Comparison of ENCODE assay signal across 22 mouse cellular contexts in genomic region chr17:32195725-32196124, GRCm38 (mm10). TPM values are rescaled to one million over a fixed set of nuclear protein-coding genes. Genes with fewer than 3 reads are reported as not detected.
"Had no signal": no experiment of that assay in that cellular context is flagged by ENCODE, and none has a peak within 500 bp of the region (broad histone marks: within the 10 kb centered on the region; RNA-seq: fewer than 3 reads in every experiment).

No protein-coding gene starts in this region.

- H3K9me3 ChIP-seq: limb, embryonic 12.5 days; limb, embryonic 15.5 days had no signal

- H3K27ac ChIP-seq: kidney, postnatal 0 days; limb, embryonic 12.5 days; limb, embryonic 15.5 days; liver, embryonic 14.5 days; macrophage; stomach, postnatal 0 days had no signal

- ATAC-seq: liver, postnatal 0 days; lung, postnatal 0 days had no signal

- H3K4me3 ChIP-seq: limb, embryonic 12.5 days; limb, embryonic 15.5 days had no signal

- H3K4me2 ChIP-seq: limb, embryonic 12.5 days; limb, embryonic 15.5 days; liver, embryonic 11.5 days; lung, embryonic 14.5 days; midbrain, embryonic 11.5 days had no signal

- DNase-seq: kidney, adult 9 months; kidney, postnatal 25 days; layer of hippocampus, postnatal 36 days; left cerebral cortex, postnatal 4 days; liver, postnatal 0 days; lung, embryonic 14.5 days; midbrain, embryonic 14.5 days; right cerebral cortex, adult 18-20 months; right cerebral cortex, postnatal 14 days; right cerebral cortex, postnatal 4 days; thymus, postnatal 25 days had no signal

- H3K27me3 ChIP-seq: limb, embryonic 12.5 days; limb, embryonic 15.5 days had no signal

- H3K9ac ChIP-seq: limb, embryonic 12.5 days; limb, embryonic 15.5 days; liver, embryonic 14.5 days; liver, postnatal 0 days; lung, embryonic 14.5 days had no signal

- H3K4me1 ChIP-seq: limb, embryonic 12.5 days; limb, embryonic 15.5 days had no signal

RNA-seq across cellular contexts. Expression of gene Ephx3, which starts 6.4 kb away (rescaled TPM):
- total RNA-seq: megakaryocyte-erythroid progenitor cell, adult 5-6 weeks had no signal
- polyA plus RNA-seq: limb, embryonic 12.5 days; liver, embryonic 11.5 days; liver, postnatal 0 days; macrophage; midbrain, embryonic 14.5 days; neural tube, embryonic 11.5 days had no signal

RNA-seq across cellular contexts. Expression of gene Notch3, which starts 29.1 kb away (rescaled TPM):
- total RNA-seq: megakaryocyte-erythroid progenitor cell, adult 5-6 weeks had no signal
- polyA plus RNA-seq: macrophage had no signal
